Mouse (Mus musculus): ENCODE data around the gene Tmem30c.
A peak's percentile ranks its signal among the peaks of the same experiment; 100 is the strongest.

The Tmem30c gene

DNA sequence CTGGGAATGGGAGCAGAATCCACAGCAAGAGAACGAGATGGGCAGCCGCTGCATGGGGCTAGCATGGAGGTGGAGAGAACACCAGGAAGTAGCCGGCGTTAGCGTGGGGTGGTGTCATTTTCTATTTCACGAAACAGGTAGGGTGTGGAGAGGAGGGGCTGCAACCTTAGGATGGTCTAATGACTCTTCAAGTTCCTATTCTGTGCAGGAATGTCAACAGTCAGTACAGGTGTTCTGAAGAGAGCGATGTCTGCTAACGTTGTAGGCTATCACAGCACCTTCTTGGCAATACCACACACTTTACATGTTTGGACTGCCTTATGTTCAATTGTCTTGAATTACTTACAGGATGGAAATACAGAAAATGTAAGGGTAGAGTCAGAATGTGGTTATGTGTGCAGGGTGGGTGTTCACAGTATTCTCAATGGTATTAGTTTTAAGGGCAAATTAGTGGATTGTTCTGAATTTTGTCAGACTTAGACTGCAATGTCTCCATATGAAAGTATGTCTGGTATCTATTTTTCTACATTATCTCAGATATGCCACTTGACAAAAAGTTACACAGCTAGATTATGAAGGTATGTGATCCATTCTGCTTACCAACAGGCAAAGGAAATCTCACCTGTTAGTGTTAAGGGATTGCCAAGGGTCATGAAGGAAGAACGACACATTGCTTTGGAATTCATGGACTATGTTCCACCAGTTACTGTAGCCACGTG, 2.7 kb upstream of the Tmem30c start:
- DNase-seq (ENCODE audit: low spot score): no peak

GRCm38 (mm10) chr16:57292296-57292695, 369 bp downstream of the Tmem30c start:
- no peak for DNase-seq (ENCODE audit: low spot score)

DNA sequence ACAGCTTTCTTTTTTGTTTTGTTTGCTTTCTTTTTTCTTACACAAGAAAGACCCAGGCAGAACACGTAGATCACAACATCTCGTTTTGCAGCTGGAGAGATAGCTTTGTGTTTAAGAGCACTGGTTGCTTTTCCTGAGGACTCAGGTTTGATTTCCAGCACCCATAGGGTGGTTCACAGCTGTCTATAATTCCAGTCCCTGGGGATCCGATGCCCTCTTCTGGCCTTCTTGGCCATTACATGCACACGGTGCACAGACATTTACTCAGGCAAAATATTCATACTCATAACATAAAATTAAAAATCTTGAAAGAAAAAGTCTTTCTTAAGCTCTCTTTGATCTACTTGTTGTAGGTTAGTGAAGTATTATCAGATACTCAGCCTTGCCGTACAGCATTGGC, 969 bp downstream of the Tmem30c start:
- no peak for DNase-seq (ENCODE audit: low spot score)

DNA sequence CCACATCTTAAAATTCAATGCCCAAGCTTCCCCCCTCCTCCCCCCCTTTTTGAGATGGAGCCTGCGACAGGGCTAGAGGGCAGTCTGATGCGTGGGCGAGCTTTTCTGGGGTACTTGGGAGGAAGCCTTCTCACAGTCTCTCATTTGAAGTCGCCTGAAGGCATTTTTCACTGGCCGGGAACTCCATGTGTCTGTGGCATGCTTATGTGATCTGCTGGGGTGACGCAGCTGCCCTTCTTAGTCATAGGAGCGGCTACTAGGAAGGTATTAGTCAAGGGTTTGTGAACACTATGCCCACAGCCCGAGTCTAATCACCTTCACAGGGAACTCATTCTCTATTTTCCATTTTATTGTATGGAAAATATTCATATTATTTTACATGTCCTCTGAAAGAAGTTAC, 11.2 kb downstream of the Tmem30c start:
- DNase-seq (ENCODE audit: low spot score): no peak

GRCm38 (mm10) chr16:57280221-57281217, 12.1 kb downstream of the Tmem30c start:
- DNase-seq (ENCODE audit: low spot score): no peak

DNA sequence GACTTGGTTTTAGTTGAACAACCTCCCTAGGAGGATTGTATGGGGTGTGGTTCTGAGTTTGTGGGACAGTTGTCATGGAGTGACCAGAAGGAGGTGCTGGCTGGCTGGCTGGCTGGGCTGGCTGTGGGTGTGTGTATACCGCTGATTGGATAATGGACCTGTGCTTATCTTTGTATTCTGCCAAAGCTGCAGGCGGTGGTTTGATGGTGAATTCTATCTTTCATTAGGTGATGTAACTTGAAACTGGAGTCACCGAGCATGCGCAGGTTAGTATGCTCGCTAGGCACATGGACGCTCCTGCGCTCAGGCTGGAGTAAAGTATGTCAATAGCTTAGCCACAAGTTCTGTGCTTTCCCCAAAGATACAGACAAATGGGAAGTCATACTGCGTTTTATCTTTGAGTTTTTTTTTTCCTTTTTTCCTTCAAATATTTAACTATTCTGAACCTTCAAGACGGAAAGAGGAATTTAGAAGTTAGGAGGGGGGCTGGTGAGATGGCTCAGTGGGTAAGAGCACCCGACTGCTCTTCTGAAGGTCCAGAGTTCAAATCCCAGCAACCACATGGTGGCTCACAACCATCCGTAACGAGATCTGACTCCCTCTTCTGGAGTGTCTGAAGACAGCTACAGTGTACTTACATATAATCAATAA, 13.6 kb downstream of the Tmem30c start:
- no peak for DNase-seq (ENCODE audit: low spot score)

DNA sequence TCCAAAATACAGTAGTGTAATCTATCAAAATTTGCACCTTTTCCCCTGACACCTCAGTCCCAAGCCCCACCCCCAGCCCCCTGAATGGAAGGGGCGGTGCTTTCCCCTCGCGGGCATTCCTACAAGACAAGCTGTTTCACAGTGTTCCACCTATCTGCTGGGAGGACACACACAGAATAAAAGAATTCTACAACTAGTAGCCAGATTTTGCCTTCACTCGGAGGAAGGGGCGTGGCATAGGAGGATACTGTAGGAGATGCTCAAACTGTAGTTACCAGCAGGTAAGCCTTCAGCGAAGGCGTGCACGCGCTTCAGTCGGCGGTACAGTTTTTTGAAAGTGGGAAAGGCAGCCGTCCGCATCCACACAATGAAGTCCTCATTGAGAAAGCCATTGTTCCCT, 22.9 kb downstream of the Tmem30c start:
- DNase-seq (ENCODE audit: low spot score): no peak

- no peak for DNase-seq (ENCODE audit: low spot score)
Measured at GRCm38 (mm10) chr16:57268058-57268841, 24.4 kb downstream of the Tmem30c start.

- DNase-seq (ENCODE audit: low spot score): no peak
Measured at GRCm38 (mm10) chr16:57267068-57267467, 25.6 kb downstream of the Tmem30c start.

DNA sequence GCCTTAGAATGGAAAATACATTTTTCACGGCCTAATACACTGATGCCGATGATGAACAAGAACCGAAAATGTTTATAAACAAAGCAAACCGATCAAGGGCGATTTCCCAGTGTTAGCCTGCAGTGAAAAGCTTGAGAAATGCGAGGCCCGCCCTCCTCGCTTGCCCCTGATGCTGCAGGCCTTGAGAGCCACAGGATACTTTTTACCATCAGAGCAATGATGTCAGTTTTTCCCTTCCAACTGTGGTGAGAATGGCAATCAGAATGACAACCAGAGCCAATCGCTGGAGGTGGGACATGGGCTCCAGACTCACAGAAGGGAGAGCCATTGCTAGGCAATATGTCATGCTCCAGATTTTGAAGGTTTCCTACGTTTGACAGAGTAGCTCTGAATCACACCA, 32.5 kb downstream of the Tmem30c start:
- no peak for DNase-seq (ENCODE audit: low spot score)

DNA sequence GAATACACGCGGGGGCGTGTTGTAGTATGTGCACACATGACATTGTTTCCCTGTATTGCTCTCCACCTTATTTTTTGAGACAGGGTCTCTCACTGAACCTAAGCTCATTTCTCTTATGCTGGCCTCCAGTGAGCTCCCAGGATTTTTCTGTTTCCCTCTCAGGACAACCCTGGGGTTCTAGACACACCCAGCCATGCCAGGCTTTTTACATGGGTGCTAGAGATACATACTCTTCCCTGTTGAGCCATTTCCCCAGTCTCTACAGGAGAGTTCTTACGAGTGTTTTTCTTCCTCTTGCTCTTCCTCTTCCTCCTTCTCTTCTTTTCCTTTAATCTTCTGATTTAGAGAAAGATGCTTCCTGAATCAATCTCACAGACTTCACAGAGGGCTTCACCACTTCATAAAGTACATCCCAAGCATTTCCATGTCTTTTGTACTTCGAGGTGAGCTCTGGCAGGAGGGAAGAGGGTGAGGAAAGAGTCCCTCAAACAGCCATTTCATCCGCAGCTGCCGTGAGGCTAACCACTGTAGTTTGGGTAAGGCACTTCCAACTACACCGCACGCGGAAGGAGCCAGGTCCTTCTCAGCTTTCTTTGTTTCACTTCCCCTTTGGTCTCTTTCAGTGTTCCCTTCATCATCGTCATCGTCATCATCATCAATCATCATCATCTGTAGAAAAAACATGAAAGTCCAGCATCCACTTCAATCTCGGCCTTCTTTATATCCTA, 33.1 kb downstream of the Tmem30c start:
- DNase-seq (ENCODE audit: low spot score): no peak

GRCm38 (mm10) chr16:57251589-57252421, 40.9 kb downstream of the Tmem30c start:
- no peak for DNase-seq (ENCODE audit: low spot score)

DNA sequence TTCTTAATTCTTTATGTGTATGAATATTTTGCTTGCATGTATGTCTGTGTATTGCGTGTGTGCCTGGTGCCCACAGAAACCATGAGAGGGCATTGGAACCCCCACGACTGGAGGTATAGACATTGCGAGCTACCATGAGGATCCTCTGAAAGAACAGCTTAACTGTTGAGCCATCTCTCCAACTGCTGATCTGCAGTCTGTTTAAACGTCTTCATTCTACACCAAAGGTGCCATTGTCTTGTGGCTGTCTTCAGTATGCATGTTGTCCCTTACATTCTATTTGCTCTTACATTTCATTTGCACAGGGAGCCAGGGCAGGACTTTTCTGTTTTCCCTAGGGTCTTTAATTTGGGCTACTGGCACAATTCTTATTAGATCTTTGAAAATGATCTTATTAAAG, 41.7 kb downstream of the Tmem30c start:
- DNase-seq (ENCODE audit: low spot score): no peak

GRCm38 (mm10) chr16:57247464-57247863, 45.2 kb downstream of the Tmem30c start:
- DNase-seq (ENCODE audit: low spot score): no peak

- DNase-seq (ENCODE audit: low spot score): no peak
Measured at GRCm38 (mm10) chr16:57246596-57246995, 46.1 kb downstream of the Tmem30c start.

DNA sequence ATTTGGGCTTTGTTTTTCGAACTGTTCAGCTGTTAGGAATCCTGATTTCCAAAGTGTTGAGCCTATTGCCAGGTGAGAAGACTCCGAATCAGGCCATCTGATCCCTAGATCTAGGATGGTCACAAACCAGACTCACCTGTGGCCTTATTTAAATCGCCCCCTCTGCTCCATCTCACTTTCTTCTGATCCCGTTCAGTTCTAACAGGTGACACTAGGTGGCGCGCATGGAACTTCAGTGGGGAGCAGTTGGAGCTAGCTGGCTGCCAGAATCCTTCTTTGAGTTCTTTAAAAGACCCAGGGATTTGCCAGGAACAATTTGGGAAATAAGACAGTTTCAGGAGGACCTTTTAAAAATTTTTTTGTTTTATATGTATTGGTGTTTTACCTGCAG, 48.8 kb downstream of the Tmem30c start:
- peak; percentile 91 for DNase-seq (ENCODE audit: low spot score)

- no peak for DNase-seq (ENCODE audit: low spot score)
Measured at GRCm38 (mm10) chr16:57243205-57243857, 49.3 kb downstream of the Tmem30c start.

- no peak for DNase-seq (ENCODE audit: low spot score)
Measured at GRCm38 (mm10) chr16:57242857-57243204, 49.8 kb downstream of the Tmem30c start.

GRCm38 (mm10) chr16:57235871-57236510, 56.7 kb downstream of the Tmem30c start:
- DNase-seq (ENCODE audit: low spot score): no peak
